Mouse (Mus musculus): ENCODE measurements around the gene Slc2a8.
"Not testable (repeated sequence)": the region's sequence is repeated elsewhere in the genome, so short reads cannot be mapped to it uniquely, and the experiment has no call there.

The Slc2a8 gene

GRCm38 (mm10) chr2:32981725-32982271 is at the start of gene Slc2a8:
TSS of gene Slc2a8 (minus strand) at chr2:32982083.
- DNase-seq (ENCODE audit: low spot score): peak; percentile 76

DNA sequence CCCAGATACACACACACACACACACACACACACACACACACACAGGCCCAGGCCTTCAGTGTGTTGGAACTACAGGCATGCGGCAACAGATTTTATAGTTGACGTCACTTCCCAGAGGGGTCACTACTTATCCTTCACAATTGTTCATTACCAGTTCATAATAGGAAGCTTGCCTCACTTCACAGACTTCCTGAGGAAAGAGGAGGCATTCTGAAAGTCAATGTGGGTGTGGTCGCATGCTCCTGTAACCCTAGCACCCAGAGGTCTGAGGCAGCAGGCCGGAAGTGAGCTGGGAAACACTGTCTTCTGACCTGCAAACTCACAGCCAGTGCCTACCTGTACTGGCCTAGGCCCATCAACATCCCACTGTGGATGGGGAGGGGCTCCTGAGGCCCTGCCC is 43.2 kb upstream of the Slc2a8 start:
- no peak for DNase-seq (ENCODE audit: low spot score)

GRCm38 (mm10) chr2:33024564-33024963 is 42.7 kb upstream of the Slc2a8 start:
- DNase-seq (ENCODE audit: low spot score): no peak

DNA sequence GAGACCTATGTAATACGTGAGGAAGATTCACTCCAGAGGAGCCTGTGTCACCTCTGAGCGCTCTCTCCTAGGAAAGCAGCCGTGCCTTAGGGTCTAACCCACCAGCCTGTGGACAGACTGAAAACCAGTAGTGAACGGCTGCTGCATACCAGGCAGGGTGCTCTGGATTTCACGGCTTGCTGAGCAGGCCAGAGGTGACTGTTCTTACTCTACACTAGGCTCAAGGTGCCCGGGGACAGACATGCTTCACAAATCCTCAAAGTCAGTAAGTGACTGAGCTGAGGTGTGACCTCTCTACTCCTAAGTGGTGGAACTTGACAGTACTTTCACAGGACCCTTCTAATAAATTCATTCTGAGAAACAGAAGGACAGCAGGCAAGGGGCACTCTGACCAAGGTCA is 41.0 kb upstream of the Slc2a8 start:
- no peak for DNase-seq (ENCODE audit: low spot score)

DNA sequence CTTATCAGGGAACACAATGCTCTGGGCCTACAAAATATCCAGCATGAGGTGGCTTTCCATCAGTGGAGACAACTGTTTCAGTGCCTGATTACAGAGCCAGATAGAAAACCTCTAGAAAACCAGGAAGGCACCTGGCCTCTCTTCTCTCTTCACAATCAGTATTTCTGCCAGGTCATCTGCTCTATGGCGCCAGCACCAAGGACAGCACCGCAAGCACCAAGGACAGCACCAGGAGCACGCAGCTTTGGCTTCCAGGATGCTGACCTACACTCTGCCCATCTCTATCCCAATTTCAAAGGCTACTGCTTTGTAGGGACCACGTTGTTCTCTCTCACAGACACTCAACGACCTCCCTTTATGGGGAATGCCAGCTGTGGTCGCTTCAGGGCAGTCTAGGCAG is 36.1 kb upstream of the Slc2a8 start:
- no peak for DNase-seq (ENCODE audit: low spot score)

DNA sequence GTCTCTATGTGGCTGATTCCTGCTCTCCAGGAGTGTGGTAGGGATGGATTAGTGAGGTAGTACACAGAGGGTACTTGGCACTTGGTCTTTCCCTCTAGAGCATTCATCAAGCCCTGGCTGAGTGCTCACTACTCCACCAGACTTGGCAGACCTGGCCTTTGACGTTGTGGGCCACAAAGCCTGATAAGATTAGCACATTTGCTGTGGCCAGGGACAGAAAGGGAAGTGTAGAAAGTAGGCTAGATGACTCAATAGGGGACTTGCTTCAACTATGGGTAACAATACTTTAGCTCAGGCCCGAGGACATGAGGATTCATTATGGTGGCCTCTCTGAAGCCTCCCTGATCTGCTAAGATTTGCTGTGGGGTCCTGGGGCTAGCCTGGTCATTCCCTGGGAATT is 35.3 kb upstream of the Slc2a8 start:
- DNase-seq (ENCODE audit: low spot score): no peak

- DNase-seq (ENCODE audit: low spot score): no peak
Observed at GRCm38 (mm10) chr2:33014877-33015276, 33.0 kb upstream of the Slc2a8 start.

- not testable (repeated sequence) for DNase-seq (ENCODE audit: low spot score)
Observed at GRCm38 (mm10) chr2:33009055-33009454, 27.2 kb upstream of the Slc2a8 start.

- no peak for DNase-seq (ENCODE audit: low spot score)
Observed at GRCm38 (mm10) chr2:33005041-33005440, 23.2 kb upstream of the Slc2a8 start.

GRCm38 (mm10) chr2:33002144-33002543 is 20.3 kb upstream of the Slc2a8 start:
- no peak for DNase-seq (ENCODE audit: low spot score)

- no peak for DNase-seq (ENCODE audit: low spot score)
Observed at GRCm38 (mm10) chr2:32999752-33000151, 17.9 kb upstream of the Slc2a8 start.

DNA sequence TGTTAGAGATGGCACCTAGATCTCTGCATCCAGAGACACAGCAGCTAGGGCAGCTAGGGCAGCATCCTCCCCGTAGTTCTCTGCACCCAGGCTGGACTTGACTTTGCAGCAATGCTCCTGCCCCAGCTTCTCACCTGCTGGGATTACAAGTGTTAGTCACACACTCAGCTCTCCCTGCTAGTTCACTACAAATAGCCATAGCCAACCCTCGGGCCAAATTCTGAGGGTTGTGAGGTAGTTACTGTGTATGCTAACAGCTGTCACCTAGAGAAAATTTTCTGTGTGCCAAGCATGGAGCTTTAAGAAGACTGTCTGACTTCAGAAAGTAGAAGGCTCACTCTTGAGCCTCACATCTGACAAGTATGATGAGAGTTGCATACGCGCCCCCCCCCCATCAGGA is 15.9 kb upstream of the Slc2a8 start:
- DNase-seq (ENCODE audit: low spot score): no peak

GRCm38 (mm10) chr2:32997081-32997480 is 15.2 kb upstream of the Slc2a8 start:
- DNase-seq (ENCODE audit: low spot score): no peak

- no peak for DNase-seq (ENCODE audit: low spot score)
Observed at GRCm38 (mm10) chr2:32992130-32992529, 10.2 kb upstream of the Slc2a8 start.

GRCm38 (mm10) chr2:32990167-32990832 is 8.4 kb upstream of the Slc2a8 start:
- no peak for DNase-seq (ENCODE audit: low spot score)

DNA sequence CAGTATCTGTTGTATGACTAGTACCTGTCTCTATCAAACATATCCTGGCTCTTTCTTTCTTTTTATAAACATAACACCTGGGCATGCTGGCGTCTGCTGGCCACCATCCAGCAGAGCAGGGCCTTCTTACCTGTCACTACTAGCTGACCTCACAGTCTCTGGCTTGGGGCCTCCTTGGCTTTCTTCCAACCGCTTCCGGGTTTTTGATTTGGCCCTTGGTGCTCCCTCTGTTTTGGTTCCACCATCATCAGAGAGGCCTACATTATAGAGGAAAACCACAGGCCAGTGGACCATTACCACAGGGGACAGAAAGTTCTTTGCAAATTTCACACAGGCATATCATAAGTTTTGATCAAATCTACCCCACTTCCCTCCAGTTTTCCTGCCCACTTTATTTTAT is 7.5 kb upstream of the Slc2a8 start:
- no peak for DNase-seq (ENCODE audit: low spot score)

- DNase-seq (ENCODE audit: low spot score): no peak
Observed at GRCm38 (mm10) chr2:32985844-32986243, 4.0 kb upstream of the Slc2a8 start.

- DNase-seq (ENCODE audit: low spot score): no peak
Observed at GRCm38 (mm10) chr2:32983617-32984016, 1.7 kb upstream of the Slc2a8 start.

- DNase-seq (ENCODE audit: low spot score): no peak
Observed at GRCm38 (mm10) chr2:32982700-32983099, 817 bp upstream of the Slc2a8 start.

- peak; percentile 35 for DNase-seq (ENCODE audit: low spot score)
Observed at GRCm38 (mm10) chr2:32981281-32981680, 602 bp downstream of the Slc2a8 start.

GRCm38 (mm10) chr2:32979675-32980074 is 2.2 kb downstream of the Slc2a8 start:
- no peak for DNase-seq (ENCODE audit: low spot score)

DNA sequence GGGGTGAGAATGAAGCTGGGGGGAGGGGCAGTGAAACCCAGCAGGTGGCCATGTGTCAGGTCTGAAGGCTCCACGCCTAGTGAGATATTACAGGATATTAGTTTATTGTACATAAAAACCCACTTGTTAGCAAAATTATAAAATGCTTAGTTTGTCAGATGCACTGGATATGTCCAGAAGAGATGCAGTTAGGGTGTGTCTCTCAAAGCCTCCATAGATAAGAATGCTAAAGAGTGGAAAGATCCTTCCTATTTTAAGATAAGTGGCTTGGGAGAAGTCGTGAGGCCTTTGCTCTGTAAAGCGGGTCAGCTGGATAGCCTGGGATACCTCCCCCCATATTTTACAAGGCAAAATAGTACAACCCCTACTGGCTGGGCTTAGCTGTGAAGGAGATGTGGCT is 3.2 kb downstream of the Slc2a8 start:
- no peak for DNase-seq (ENCODE audit: low spot score)

- DNase-seq (ENCODE audit: low spot score): no peak
Observed at GRCm38 (mm10) chr2:32977114-32977513, 4.8 kb downstream of the Slc2a8 start.

- DNase-seq (ENCODE audit: low spot score): no peak
Observed at GRCm38 (mm10) chr2:32974216-32974615, 7.7 kb downstream of the Slc2a8 start.
